Mouse (Mus musculus) cerebellum, adult 9-11 months (tissue): ENCODE results near the gene Ppil2.

Experiments used
- DNase-seq: peaks from one replicate; pipeline ENCODE4 v3.0.0; 2022

Ppil2 gene

DNA sequence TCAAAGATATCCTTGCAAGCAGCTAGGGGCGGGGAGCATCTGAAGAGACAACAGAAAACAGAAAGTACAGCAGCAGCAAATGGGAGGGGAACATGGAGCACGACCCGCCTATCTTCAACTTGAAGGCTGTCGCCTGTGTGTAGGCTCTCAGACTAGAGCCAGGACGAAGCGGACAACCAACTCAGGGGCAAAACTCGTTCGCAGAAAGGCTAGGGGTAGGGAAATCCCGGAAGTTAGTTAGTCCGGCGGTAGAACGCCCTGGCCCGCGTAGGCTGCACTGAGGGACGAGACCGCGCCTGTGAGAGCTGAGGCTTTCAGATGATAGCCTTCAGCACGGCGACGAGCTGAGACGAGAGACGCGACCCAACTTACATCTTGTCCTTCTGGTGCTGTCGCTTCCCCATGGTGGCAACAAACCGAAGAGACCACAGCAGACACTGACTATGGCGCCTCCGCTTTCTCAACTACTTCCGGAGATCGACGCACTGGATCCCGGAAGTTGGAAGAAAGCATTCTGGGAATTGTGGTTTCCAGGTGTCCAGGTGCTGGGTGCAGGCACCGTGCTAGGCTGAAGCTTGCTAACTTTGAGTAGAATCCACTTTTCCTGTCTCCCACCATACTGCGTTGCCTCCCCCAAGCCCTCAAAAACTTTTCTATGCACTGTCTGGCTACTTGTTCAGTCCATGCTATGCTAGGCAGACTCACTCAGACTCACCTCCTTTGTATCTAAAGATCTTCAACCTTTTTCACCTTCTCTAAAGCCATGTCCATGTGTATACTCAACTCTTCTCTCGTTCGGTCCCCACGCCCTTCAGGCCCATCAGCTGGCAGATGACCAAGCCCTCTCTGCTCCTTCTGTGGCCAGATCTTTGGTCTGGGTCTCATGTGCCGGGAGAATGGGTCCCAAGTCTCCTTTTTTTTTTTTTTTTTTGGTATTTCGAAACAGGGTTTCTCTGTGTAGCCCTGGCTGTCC lies at the start of gene Ppil2:
TSS of gene Ppil2 (minus strand) at position 487 of the 973 bp plus-strand sequence.
- peak; percentile 78 for DNase-seq

DNA sequence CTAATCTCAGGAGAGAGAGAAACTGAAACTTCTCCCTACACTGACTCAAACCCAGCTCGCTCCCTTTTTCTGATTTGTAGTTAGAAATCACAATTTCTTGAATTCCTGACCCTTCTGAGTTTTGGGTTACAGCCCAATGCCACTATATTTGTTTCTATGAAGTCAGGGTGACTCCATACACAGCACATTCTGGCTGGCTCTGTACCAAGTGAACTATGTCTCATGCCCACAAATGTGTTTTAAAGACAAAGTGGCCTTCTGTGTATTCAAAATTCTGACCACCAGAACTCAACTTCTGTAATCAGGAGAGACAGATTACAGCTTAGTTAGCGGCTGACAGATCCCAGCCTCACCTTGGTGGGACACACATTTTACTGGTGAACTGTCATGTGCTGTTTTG lies 43.3 kb upstream of the Ppil2 start:
- no peak for DNase-seq

DNA sequence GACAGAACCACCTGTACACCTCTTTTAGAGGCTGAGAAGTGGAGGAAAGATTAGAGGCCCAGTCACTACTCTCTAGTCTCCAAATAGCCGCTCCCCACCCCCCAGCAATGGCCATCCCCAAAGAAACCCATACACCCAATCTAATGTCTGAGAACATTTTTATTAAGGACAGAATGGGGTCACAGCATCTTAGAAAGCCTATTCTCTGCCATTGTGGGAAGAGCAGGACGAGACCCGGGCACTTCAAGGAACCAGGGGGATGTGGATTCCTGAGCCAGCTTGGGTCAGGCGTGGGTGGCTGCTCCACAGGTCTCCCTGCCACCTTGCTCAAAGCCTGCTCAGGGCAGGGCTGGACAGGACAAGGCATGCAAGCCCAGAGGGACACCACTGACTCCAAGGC lies 40.8 kb upstream of the Ppil2 start:
- DNase-seq: no peak

DNA sequence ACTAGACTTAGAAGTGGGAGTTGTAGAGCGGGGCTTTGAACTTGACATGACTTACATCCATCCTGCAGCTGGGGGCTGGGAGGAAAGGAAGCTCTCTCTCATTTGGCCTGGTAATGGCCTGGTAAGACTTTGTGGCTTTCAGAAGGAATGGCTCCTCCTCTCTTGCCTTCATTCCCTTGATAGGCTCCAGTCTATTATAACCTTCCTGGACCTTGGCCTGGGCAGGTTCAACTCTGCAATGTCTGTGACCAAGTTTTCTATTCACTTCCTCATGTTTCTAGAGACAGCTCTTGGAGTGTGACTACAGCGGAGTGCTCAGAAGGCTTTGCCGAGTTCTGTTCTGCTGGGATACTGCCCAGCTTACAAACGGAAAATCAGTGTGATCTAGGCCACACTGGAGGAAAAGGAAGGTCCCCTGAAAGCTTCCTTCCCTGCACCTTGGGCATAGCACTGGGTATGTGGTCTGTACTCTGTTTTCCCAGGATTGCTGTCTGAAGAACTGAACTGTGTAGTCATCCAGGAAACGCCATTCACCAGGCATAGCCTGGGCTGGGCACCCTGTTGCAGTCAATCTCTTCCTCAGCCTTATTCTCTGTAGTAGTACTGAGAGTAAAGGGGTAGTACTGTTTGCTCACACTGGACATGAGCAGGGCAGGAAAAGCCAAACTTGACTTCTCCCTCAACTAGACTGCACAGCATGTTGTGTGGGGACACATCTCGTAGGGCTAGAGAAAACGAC lies 39.6 kb upstream of the Ppil2 start:
- DNase-seq: no peak

DNA sequence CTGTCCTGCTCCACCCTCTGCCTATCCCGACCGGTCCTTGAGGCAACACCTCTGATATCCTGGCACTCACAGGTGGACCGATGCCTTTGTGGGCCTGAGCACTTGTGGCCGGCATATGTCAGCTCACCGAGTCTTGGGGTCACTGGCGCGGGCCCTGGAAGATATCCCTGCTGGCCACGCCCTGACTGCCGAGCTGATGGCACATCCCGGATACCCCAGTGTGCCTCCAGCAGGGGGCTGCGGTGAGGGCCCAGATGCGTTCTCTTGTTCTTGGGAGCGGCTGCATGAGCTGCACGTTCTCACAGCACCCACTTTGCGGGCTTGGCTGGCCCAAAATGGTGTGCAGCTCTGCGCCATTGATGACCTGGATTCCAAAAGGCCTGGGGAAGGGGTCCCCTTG lies 37.0 kb upstream of the Ppil2 start:
- peak; percentile 44 for DNase-seq

DNA sequence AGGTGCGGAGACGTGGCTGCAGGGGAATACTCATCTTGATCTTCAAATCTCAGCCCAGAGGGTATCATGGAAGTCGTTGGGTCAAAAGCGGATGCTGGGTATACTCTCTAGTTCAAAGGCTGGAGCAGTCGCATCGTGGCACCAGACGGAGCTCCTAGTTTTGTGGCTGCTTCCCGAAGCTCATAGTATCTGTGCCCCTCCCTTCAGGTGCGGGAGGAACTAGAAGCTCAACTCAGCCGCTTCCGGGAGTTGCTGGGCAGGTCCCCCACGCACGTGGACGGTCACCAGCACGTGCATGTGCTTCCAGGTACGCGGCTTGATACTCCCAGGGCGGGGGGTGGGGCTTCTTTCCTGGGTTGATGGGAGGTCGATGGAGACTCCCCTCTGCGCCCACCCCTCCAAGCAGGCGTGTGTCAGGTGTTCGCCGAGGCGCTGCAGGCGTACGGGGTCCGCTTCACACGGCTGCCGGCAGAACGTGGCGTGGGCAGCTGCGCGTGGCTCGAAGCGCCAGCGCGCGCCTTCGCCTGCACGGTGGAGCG lies 36.4 kb upstream of the Ppil2 start:
- peak; percentile 39 for DNase-seq

DNA sequence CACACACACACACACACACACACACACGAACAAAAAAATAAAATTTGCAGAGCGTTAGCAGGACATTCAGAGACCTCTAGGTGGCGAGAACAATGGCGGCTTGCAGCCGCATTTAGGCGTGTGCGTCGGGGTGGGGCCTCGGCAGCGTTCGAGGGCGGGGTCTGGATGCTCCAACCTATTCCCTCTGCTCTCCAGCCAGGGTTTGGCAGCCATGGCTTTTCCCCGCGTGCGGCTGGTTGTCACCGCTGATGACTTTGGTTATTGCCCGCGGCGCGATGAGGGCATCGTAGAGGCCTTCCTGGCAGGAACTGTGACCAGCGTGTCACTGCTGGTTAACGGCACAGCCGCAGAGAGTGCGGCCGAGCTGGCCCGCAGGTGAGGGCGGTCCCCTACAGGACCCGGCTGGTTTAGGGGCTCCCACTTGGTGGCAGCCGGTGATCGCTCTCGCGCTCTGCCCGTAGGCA lies 35.7 kb upstream of the Ppil2 start, which contains the start of gene Ccdc116:
TSS of gene Ccdc116 (minus strand) at position 458 of the 464 bp plus-strand sequence.
- peak; percentile 88 for DNase-seq

DNA sequence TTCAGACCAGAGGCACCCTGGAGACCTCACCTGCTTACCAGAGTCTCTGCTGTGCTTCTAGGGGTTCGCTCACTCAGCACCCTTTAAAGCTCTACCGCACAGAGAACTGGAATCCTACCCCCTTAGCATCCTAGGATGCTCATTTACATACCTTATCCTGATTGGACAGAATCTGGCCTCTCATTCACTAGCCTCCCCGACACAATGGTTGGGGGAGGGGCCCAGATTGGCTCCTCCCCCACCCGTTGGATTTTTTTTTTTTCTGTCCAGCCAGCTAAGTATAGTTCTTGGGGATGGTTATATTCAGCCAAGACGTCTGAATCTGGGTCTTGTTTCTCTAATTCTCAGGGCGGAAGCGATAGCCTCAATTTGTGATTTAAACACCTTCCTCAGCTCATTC lies 33.3 kb upstream of the Ppil2 start, which contains the start of gene Ydjc:
TSS of gene Ydjc (plus strand) at position 283 of the 400 bp plus-strand sequence.
- DNase-seq: no peak

DNA sequence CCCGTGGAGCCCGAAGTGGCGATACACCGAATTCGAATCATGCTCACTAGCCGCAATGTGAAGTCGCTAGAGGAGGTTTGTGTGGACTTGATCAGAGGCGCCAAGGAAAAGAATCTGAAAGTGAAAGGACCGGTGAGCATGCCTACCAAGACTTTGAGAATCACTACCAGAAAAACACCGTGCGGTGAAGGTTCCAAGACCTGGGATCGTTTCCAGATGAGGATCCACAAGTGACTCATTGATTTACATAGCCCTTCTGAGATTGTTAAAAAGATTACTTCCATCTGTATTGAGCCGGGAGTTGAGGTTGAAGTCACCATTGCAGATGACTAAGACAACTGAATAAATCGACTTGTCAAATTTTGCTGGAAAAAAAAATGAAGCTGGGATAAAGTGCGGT lies 26.3 kb upstream of the Ppil2 start:
- no peak for DNase-seq

DNA sequence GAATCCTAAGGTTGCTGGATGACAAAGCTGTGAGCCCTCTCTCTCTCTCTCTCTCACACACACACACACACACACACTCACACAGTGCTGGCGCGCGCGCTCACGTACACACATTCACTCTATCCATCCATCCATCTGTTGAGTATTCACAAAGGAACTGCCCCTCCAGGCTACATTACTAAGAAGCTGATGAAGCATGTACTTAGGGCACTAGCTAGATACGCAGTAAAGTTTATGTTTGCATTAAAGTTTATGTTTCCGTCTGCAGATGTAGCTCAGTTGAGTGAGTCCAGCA lies 21.8 kb upstream of the Ppil2 start:
- no peak for DNase-seq

DNA sequence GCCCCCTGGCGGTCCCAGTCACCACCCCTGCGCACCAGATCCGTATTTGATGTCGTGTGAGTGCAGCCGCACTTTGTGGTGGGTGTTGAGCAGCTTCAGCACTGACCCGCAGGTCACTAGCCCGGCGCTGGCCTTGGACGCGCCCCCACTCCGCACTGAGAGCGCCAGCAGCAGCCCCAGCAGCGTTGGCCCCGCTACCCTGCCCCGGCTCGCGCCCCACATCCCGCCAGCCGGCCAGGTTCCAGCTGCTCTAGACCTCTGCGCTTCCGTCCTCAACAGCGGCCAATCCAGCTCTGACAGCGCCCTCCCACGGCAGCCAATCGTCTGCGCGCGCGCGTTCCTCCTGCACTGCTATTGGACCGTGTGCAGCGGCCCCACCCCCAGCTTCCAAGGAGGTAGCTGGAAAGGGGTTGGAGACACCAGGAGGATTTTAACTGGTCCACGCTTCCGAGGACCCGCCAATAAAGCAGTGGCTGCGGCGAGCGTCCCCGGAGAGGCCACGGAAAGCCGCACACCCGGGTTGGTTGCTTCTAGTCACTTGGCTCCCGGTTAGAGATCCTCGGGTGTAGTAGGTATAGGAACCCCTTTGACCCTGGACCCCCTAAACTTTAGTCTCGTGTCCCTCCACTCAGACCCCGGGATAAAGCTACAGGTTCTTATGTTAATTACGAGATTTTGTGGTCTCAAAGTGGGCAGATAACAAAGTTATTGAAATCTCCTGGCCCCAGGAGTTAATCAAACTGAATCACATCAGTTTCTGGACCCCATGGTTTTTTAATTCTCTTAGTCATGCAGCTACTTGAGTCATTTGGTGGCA lies 21.2 kb upstream of the Ppil2 start, which contains the start of gene Sdf2l1:
TSS of gene Sdf2l1 (minus strand) at position 295 of the 817 bp plus-strand sequence.
- DNase-seq: peak; percentile 97

DNA sequence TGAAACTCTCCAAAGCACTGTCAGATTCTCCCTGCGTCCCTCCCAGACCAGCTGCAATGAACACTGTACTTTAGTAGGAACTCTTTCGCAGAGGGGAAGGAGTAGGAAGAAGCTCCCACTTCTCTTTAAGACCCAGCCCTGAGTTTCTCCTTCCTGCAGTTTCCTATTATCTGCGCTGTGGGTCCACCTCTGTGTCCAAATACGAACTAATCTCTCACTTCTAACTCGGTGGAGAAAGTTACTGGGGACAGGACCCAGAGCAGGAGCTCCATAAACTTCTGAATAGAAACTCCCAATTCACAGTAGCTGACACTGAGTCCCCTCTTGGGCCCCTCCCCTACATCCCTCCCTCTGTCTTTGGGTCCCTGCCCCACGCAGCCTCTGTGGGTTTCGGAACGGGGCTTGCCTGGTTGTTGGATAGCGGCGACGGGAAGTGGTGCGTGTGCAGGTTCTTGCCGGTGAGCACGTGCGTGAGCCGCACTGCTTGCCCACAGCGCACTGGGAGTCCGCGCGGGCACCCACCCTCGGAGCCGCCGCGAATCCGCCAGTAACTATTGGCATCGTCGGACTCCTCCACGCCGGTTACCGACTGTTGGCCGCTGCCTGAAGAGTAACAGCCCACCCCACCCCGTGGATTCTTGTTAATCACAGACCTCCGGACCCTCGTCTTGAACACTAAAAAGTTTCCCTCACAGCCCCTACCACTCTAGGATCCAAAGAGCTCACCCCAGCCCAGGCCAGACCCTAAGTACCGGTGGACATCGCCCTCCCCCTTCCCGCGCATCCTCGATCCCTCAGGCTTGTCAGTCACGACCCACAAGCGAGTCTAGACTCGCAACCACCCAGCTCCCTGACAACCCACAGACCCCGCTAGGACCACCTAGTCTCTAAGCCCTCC lies 20.4 kb upstream of the Ppil2 start:
- DNase-seq: peak; percentile 53

DNA sequence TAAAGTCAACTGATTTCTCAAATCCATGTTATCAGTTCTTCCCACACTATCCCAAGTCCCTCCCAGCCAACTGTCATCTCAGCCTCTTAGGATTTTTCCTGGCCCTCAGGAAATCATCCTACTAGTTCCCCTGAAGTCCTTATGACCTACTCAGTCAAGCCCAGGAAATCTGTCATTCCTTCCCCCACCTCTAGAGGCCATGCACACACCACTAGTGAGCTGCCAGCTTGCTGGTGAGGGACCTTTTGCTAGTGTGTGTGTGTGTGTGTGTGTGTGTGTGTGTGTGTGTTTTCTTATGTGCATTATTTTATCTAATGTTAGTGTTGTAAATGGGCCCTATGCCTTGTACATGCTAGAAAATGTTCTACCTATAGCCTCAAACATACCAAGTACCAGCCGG lies 16.2 kb upstream of the Ppil2 start:
- no peak for DNase-seq

DNA sequence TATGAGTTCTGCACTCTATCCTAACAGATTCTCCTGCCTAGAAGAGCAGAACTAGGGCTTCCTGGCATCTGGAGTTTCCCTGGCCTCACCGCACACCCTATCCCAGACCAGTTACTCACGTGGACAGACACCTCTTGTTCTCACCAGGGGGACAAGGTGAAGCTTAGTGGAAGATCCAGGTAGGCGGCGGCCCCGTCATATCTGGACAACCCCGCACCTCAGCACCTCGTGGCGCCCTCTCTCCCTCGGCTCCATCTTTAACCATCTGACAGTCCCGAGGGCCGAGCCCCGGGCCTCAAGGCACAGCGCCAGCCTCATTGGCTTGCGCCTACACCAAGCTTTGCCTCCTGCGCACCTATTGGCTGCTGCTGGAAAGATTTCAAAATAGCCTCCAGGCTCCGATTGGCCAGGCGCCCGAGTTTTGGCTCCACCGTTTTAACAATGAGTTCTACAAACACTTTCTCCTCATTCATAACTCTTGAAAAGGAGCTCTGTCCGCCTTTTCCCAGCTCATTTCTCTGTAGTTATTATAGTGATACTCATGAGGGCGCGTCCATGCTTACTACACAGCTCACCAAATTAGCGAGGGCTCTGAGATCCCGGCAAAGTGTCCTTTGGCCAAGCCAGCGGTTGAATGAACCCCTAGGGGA lies 13.9 kb upstream of the Ppil2 start, which contains the start of gene 2610318N02Rik:
TSS of gene 2610318N02Rik (minus strand) at position 297 of the 650 bp plus-strand sequence.
- DNase-seq: peak; percentile 65

DNA sequence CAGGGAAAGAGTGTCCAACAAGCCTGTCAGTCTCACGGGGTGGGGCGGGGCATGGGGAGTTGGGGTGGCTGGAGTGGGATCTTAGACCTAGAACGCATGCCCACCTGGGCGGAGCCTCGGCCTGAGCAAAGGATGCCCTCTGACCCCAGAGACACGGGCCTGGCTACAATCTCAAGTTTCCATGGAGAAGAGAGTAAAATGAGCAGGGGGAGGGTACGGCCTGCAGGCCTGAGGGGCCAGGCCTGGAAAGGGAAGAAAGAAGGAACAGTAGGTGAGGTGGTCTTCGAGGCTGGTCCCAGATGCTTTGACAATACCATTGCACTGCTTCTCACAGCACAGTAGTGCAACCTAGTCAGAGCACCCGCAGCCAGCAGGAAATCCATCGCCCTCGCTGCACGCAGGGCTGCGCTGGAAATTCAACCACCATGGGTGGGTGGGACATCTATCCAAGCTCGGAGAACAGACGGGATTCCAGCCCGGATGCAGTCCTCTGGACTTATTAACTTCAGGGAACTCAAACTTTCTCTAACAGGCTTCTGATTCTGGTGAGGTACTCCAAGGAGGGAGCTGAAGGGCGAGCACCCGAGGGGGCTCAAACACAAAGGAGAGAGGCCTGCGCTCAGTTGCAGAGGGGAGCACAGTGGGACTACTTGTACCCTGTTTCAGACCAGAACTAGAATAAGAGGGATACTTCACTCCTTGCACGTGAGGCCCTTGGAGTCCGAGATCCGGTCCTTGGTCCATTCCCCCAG lies 13.2 kb upstream of the Ppil2 start:
- DNase-seq: no peak

DNA sequence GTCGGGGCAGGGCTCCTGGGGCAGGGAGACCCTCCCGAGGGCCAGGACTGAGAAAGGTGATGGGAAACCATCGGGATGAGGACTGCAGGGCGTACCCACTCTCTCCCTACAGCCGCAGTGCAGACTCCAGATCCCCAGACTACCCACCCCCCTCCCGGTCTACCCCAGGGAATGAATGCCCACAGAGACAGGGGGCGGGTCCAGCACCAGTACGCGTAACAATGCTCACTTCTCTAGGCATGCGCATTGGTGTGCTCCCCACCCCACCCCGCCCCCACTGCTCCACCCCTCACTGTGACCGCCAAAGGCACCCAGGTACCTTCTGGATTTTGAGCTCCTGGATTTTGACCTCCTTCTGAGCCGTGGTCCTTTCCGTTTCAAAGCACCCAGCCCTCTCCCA lies 10.5 kb upstream of the Ppil2 start:
- no peak for DNase-seq

DNA sequence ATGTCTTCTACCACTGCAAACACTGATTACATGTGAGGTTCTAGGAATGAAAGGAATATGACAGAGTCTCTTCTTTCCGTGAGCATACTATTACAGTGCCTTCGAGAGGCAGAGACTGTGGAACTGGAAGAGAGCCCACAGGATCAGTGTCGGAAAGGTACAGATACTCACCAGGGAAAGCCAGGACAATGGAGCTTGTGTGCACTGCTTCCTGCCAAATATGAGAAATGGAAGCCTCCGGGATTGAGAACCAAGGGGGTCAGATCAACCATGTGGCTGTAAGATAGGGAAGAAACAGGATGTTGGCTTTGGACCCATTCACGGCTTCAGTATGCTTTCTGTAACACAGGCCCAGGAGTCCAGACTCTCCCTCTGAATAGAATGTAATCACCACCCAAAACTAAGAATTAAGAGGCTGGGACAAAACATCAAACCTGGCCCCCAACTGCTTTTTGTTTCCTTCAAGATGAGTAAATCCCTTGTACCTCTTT lies 6.3 kb upstream of the Ppil2 start:
- DNase-seq: no peak

DNA sequence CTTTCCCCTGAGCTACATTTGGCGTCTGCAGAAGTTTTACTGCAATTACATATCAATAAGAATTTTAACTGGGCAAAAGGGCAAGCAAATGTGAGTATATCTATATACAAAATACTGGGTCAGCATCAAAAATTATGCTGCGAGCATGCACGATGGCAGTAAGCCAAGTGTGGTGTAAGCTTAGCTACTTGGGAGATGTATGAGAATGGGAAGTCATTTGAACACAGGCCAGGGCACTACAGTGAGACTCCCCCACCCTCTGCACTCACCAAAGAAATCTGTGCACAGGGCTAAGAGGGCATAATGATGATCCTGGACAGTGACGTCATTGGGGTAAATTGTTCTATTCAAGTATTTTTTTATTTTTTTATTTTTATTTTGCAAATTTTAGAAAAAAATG lies 6.5 kb downstream of the Ppil2 start:
- no peak for DNase-seq

DNA sequence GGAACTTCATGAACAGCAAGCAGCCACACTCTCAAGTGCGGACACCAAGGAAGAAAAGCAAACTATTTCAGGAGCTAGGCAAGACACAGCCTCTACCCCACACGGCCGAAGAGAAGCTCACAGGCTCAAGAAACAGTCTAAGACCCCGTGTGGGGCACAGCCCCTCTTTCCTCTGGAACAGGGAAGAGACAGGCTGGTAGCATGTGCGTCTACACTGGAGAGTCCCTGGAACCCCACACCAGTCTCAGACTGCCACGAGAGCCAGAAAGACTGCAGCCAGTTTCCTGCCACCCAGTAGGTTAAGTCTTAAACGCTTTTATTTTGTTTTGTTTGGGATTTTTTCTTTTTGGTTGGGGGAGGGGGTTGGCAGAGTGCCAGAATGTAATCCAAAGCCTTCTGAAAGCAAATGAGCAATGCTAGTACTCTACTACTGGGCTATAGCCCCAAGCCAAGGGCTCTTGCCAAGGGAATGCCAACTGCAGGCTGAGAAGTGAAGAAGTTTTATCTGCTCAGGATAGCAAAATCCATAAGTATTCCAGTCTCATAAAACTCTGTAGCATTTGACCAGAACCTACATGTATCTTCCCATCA lies 8.3 kb downstream of the Ppil2 start:
- no peak for DNase-seq
